Mouse (Mus musculus) testis, adult 2 months (tissue): ENCODE results near the gene Rasd2.

Experiments
- CTCF ChIP-seq: fragments of 200-500 bp; IDR thresholded peaks from 2 replicates; pipeline ENCODE4 v1.5.1; 2012; ENCODE audit warnings: low read depth, mild to moderate bottlenecking, inconsistent platforms, low read length, moderate library complexity; ENCODE audit not compliant: control insufficient read depth, insufficient read depth, insufficient replicate concordance
- POLR2A ChIP-seq: fragments of 200-500 bp; IDR thresholded peaks from 2 replicates; pipeline ENCODE4 v1.6.1; 2012; ENCODE audit warnings: low read depth, mild to moderate bottlenecking, inconsistent platforms, low read length, moderate library complexity; ENCODE audit not compliant: control insufficient read depth

DNA sequence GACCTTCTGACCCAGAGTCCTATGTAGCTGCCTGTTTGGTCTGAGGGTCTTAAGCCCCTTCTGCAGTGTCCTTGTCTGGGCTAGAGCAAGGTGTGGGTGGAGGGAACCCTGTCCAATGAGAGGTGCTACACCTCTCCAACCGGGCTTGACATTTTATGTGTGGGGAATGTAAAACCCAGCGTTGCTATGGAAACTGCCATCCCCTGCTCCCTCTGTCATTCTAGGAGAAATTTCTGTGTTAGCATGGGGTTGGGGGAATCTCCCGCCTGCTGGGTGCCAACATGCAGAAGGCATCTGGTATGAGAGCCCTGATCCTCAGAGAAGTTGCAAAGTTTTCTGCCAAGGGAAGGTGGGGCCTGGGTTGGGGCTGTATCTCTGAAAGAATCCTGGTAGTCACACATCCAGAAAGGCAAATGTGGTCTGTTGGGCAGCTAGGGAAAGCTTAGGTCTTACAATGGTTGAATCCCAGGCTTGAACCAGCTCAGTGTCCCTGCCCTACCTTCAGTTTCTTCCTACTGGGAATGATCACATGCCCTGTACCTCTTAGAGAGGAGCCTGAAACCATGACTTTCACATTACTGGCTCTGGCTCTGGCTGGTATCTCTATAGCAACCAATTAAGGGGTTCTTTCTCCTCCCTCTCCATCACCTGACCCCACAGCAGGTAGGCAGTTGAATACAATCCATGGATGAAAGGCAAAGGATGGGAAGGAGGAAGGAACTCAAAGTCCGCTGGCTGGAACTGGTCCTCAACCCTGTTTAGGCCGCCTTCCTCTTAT is 14.6 kb upstream of the Rasd2 start:
- TF ChIP-seq POLR2A = no peak
- no peak for TF ChIP-seq CTCF
